Mouse (Mus musculus): Measurements from ENCODE around the gene Tm7sf2. TPM values are rescaled to one million over a fixed set of nuclear protein-coding genes. Genes with fewer than 3 reads are reported as not detected.

Gene Tm7sf2
- polyA plus RNA-seq, 1 experiment from 2014 or later, result 18.8 TPM

DNA sequence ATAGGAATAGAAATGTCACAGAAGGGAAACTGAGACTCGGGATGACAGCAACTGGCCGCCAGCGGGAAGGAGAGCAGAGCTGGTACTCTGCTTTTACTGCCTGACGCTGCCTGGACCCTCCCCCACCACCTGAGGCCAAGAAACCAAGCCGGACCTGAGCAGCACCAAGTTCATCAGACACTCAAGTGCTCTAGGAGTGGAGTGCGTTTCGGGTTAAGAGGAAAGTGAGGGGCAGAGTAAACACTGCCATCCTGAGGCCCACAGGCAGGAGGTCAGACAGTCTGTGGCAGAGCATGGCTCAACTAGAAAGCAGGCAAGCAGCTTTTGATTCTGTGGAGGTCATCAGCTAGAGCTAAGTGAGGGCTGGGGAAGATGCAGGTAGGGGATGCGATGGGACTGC, 45.1 kb downstream of the Tm7sf2 start:
- DNase-seq (ENCODE audit: low spot score), result no peak
- H3K27ac ChIP-seq, result no peak overlapping the region
- no peaks in the 10 kb centered on the region for H3K36me3 ChIP-seq
- H3K27me3 ChIP-seq (ENCODE audit: insufficient read depth, poor library complexity, severe bottlenecking), result peaks cover 7% of the 10 kb centered on the region; the same call in 1 of the 2 replicates
- H3K4me1 ChIP-seq, result peaks cover 5% of the 10 kb centered on the region
- 48% methylated on average over 8 of the region's 8 CpGs for WGBS
- no peaks in the 10 kb centered on the region for H3K9me3 ChIP-seq
- no peak overlapping the region for H3K4me3 ChIP-seq

DNA sequence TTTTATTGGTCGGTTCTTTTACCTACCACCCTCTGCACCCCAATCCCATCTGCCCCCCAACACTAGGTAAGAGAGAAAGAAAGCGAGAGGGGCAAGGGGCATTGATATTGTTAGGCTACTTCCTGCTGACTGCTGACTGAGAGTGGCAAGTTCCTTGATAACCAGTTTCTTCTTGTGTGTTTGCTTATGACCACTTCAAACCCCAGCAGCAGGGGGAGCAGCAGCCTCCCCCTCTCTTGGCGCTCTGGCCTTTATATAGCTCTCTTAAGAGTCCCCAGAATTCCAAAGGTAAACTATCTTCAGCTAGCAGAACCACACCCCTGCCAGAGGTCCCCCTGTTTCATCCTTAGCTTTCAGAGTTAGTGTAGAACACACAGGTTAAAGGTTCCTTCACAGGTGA, 47.9 kb downstream of the Tm7sf2 start:
- Histone ChIP-seq H3K27me3 (ENCODE audit: insufficient read depth, poor library complexity, severe bottlenecking) (peaks cover 27% of the 10 kb centered on the region), H3K4me3 (no peak overlapping the region), H3K27ac (no peak overlapping the region), H3K36me3 (no peaks in the 10 kb centered on the region), H3K4me1 (peaks cover 19% of the 10 kb centered on the region), H3K9me3 (no peaks in the 10 kb centered on the region)
- WGBS, result 42% methylated on average over 3 of the region's 3 CpGs
- DNase-seq (ENCODE audit: low spot score), result no peak

DNA sequence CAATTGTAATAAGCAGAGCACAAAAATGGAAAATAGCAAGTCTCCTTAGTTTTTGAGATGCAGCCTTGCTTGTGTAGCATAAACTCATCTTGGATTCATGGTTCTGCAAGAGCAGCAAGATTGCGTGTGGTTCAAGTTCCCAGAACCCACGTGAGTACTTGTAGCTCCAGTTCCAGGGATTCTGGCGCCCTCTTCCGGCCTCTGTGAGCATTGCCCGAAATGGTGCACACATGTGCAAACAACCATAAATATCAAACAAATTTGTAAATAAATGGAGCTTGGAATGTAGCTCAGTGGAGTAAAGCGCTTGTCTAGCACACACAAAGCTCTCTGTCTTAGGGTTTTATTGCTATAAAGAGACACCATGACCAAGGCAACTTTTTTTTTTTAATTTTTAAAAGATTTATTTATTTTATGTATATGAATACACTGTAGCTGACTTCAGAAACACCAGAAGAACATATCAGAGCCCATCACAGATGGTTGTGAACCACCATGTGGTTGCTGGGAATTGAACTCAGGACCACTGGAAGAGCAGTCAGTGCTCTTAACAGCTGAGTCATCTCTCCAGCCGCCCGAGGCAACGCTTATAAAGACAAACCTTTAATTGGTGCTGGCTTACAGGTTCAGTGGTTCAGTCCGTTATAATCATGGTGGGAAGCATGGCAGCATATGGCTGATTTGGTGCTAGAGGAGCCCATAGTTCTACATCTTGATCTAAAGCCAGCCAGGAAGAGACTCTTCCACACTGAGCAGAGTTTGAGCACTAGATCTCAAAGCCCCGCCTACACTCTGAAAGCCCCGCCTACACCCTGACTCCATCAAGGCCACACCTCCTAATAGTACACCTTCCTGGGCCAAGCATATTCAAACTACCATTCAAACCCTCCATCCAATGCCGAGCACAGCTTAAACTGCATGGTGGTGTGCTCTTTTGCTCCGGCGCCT, 49.8 kb downstream of the Tm7sf2 start:
- H3K27me3 ChIP-seq (ENCODE audit: insufficient read depth, poor library complexity, severe bottlenecking), result peaks cover 31% of the 10 kb centered on the region
- no peaks in the 10 kb centered on the region for H3K9me3 ChIP-seq
- no peak overlapping the region for H3K27ac ChIP-seq
- H3K4me3 ChIP-seq, result no peak overlapping the region
- H3K36me3 ChIP-seq, result no peaks in the 10 kb centered on the region
- 30% methylated on average over 15 of the region's 15 CpGs for whole genome bisulfite sequencing
- H3K4me1 ChIP-seq, result peaks cover 27% of the 10 kb centered on the region
- DNase-seq (ENCODE audit: low spot score), result peak; percentile 92

DNA sequence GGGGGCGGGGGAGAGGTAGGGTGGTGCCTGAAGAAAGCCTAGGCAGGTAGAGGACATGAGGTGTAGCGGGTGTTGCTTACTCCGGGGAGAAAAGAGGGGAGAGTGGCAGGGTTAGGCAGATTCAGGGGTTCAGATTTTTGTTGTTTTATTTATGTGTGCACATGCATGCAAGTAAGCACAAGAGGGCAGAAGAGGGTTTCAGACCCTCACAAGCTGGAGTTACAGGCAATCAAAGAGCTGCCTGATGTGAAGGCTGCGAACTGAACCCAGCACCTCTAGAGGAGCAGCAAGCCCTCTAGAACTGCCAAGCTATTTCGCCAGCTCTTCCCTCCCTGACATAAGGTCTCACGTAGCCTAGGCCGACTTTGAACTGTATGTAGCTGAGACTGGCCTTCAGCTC, 51.6 kb downstream of the Tm7sf2 start:
- Histone ChIP-seq H3K27ac (no peak overlapping the region), H3K36me3 (no peaks in the 10 kb centered on the region), H3K4me3 (peak overlapping the region; percentile 71; the same call in 1 of the 2 replicates), H3K9me3 (no peaks in the 10 kb centered on the region), H3K4me1 (peaks cover 27% of the 10 kb centered on the region), H3K27me3 (ENCODE audit: insufficient read depth, poor library complexity, severe bottlenecking) (peaks cover 40% of the 10 kb centered on the region)
- WGBS, result 37% methylated on average over 7 of the region's 7 CpGs
- DNase-seq (ENCODE audit: low spot score), result no peak

DNA sequence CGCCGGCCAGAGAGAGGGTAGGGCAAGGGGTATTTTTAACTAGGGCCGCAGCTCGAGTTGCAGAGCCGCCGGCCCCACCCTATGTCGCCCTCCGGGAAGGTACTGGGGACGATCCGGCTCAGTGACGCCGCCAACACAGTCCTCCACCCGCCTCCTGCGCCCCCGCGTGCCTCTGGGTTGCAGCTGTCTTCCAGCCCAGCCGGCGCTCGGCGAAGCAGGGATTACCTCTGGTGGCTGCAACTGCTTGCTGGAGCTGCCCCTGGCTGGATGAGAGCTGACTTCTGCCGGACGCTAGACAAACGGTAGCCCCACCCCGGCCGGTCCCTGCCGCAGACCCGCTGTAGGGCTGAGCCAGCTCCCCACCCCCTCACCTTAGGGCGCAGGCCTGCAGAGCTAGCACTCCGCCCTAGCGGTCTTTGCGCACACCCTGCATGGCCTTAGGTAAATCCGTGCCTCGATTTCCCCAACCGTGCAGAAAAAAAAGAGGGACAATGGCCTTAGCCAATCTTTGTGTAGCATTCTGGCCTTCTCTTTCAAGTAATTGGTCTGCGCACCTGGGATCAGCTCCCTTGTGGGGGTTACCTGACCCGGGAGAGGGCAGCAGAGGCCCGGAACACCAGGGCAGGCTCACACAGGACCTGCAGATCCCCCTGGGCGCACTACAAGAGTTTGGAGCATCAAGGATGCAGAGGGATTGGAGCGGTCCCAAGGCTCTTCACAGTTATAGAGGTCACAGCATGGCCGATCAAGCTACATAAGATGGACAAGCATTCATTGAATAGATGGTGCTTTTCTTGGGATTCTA, 52.5 kb downstream of the Tm7sf2 start, which contains the start of gene Capn1:
Gene Capn1 (minus strand): TSS at position 387 of the 805 bp plus-strand sequence.
- H3K4me3 ChIP-seq, result peak within 1 kb of the TSS; percentile 71
- H3K4me1 ChIP-seq, result peaks cover 34% of the 10 kb centered on the region
- DNase-seq (ENCODE audit: low spot score), result peak; percentile 90
- H3K36me3 ChIP-seq, result no peaks in the 10 kb centered on the region
- H3K27ac ChIP-seq, result peak within 1 kb of the TSS; percentile 82
- H3K27me3 ChIP-seq (ENCODE audit: insufficient read depth, poor library complexity, severe bottlenecking), result peaks cover 40% of the 10 kb centered on the region
- no peaks in the 10 kb centered on the region for H3K9me3 ChIP-seq
- 3% methylated on average over 40 of the region's 40 CpGs for WGBS

DNA sequence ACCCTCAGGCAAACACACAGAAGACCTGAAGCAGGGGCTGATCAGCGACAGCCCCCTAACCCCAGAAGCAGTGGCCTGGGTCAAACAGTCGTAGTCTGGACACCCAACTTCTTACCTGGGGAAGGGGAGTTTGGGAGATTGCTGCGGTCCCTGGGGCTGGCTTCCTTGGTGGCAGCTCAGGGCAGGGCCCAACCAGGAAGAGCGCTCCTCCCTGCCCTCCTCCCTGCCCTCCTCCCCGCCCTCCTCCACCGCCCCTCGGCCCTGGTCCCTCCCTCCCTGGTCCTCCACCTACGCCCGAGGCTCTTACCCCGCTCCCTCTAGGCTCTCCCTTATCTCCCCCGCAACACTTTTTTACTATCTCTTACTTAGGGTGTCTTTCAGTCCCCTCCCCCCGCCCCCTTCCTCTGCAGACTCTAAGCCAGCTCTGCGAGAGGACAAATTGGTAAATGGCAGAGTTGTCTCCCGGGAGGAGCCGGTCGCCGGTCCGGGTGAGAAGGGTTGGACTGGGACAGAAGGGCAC, 53.1 kb downstream of the Tm7sf2 start:
- H3K27me3 ChIP-seq (ENCODE audit: insufficient read depth, poor library complexity, severe bottlenecking), result peaks cover 40% of the 10 kb centered on the region
- DNase-seq (ENCODE audit: low spot score), result peak; percentile 92
- H3K4me1 ChIP-seq, result peaks cover 37% of the 10 kb centered on the region
- peak overlapping the region; percentile 82 for H3K27ac ChIP-seq
- WGBS, result 1% methylated on average over 16 of the region's 18 CpGs
- H3K9me3 ChIP-seq, result no peaks in the 10 kb centered on the region
- no peaks in the 10 kb centered on the region for H3K36me3 ChIP-seq
- peak overlapping the region; percentile 71 for H3K4me3 ChIP-seq

DNA sequence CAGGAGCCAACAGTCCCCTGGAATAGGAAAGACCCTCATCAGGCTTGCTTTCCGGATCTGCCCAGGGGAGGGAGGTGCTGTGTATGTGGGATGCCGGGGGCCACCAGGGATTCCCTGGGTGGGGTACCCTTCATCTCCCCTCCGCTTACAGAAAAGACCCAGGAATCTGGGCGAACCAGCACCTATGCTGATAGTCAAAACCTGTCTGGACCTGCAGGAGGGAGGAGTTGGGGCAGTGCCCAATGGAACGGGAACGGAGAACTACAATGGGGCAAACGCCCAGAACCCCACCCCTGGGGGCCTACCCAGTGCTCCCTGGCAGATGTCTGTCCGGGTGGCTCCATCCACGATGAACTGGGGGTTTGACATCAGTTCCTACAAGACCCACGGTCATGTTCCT, 54.5 kb downstream of the Tm7sf2 start:
- DNase-seq (ENCODE audit: low spot score), result no peak
- Histone ChIP-seq H3K9me3 (no peaks in the 10 kb centered on the region), H3K4me1 (peaks cover 37% of the 10 kb centered on the region), H3K36me3 (no peaks in the 10 kb centered on the region), H3K27ac (no peak overlapping the region), H3K4me3 (no peak overlapping the region), H3K27me3 (ENCODE audit: insufficient read depth, poor library complexity, severe bottlenecking) (peaks cover 40% of the 10 kb centered on the region)
- 90% methylated on average over 10 of the region's 10 CpGs for WGBS

Small RNA genes lying within 50 kb of the gene (microRNA-seq; reads per million reads assigned to microRNA genes)
- 1.5 reads per million for gene Mir6988

Other genes with a start within 250 kb of the Tm7sf2 start
- 40.6 and 46.3 TPM in 2 replicates for gene Frmd8, start 193.1 kb downstream of the Tm7sf2 start, polyA plus RNA-seq (2016; fragmentation: Nextera tagmentation; extraction: Ambion mirVana)
- gene Slc25a45, start 190.6 kb downstream of the Tm7sf2 start, polyA plus RNA-seq (2016; fragmentation: Nextera tagmentation; extraction: Ambion mirVana), result 2.1 and 2.5 TPM in 2 replicates
- 2.4 and 2.9 TPM in 2 replicates for gene Tigd3, start 174.2 kb downstream of the Tm7sf2 start, polyA plus RNA-seq (2016; fragmentation: Nextera tagmentation; extraction: Ambion mirVana)
- 134 and 150 TPM in 2 replicates for gene Dpf2, start 155.4 kb downstream of the Tm7sf2 start, polyA plus RNA-seq (2016; fragmentation: Nextera tagmentation; extraction: Ambion mirVana)
- 5.9 and 7.4 TPM in 2 replicates for gene Cdc42ep2, start 143.6 kb downstream of the Tm7sf2 start, polyA plus RNA-seq (2016; fragmentation: Nextera tagmentation; extraction: Ambion mirVana)
- gene Pola2, start 104.2 kb downstream of the Tm7sf2 start, polyA plus RNA-seq (2016; fragmentation: Nextera tagmentation; extraction: Ambion mirVana), result 70.0 and 80.7 TPM in 2 replicates
- gene Slc22a20, start 82.2 kb downstream of the Tm7sf2 start, polyA plus RNA-seq (2016; fragmentation: Nextera tagmentation; extraction: Ambion mirVana), result not detected in 2 replicates
- gene Capn1, start 52.5 kb downstream of the Tm7sf2 start, polyA plus RNA-seq (2016; fragmentation: Nextera tagmentation; extraction: Ambion mirVana), result 7.3 and 7.4 TPM in 2 replicates
- 25.4 and 31.0 TPM in 2 replicates for gene Syvn1, start 21.8 kb downstream of the Tm7sf2 start, polyA plus RNA-seq (2016; fragmentation: Nextera tagmentation; extraction: Ambion mirVana)
- gene Mrpl49, start 10.6 kb downstream of the Tm7sf2 start, polyA plus RNA-seq (2016; fragmentation: Nextera tagmentation; extraction: Ambion mirVana), result 71.4 and 85.0 TPM in 2 replicates
- gene Fau, start 10.5 kb downstream of the Tm7sf2 start, polyA plus RNA-seq (2016; fragmentation: Nextera tagmentation; extraction: Ambion mirVana), result 570 and 662 TPM in 2 replicates
- gene Znhit2, start 7.2 kb downstream of the Tm7sf2 start, polyA plus RNA-seq (2016; fragmentation: Nextera tagmentation; extraction: Ambion mirVana), result 26.9 and 33.4 TPM in 2 replicates
- gene Vps51, start 8.9 kb upstream of the Tm7sf2 start, polyA plus RNA-seq (2016; fragmentation: Nextera tagmentation; extraction: Ambion mirVana), result 57.3 and 60.5 TPM in 2 replicates
- not detected in 2 replicates for gene Tmem262, start 11.7 kb upstream of the Tm7sf2 start, polyA plus RNA-seq (2016; fragmentation: Nextera tagmentation; extraction: Ambion mirVana)
- gene Gm28374, start 13.9 kb upstream of the Tm7sf2 start, polyA plus RNA-seq (2016; fragmentation: Nextera tagmentation; extraction: Ambion mirVana), result 1.1 and 1.5 TPM in 2 replicates
- gene Zfpl1, start 16.6 kb upstream of the Tm7sf2 start, polyA plus RNA-seq (2016; fragmentation: Nextera tagmentation; extraction: Ambion mirVana), result 63.4 and 71.3 TPM in 2 replicates
- gene Cdca5, start 16.6 kb upstream of the Tm7sf2 start, polyA plus RNA-seq (2016; fragmentation: Nextera tagmentation; extraction: Ambion mirVana), result 38.9 and 43.5 TPM in 2 replicates
- 0.26 and 0.39 TPM in 2 replicates for gene AC131692.1, start 26.0 kb upstream of the Tm7sf2 start, polyA plus RNA-seq (2016; fragmentation: Nextera tagmentation; extraction: Ambion mirVana)
- gene Naaladl1, start 37.4 kb upstream of the Tm7sf2 start, polyA plus RNA-seq (2016; fragmentation: Nextera tagmentation; extraction: Ambion mirVana), result 0.52 and 0.59 TPM in 2 replicates
- gene Sac3d1, start 50.3 kb upstream of the Tm7sf2 start, polyA plus RNA-seq (2016; fragmentation: Nextera tagmentation; extraction: Ambion mirVana), result 42.3 and 57.9 TPM in 2 replicates
- gene Snx15, start 59.9 kb upstream of the Tm7sf2 start, polyA plus RNA-seq (2016; fragmentation: Nextera tagmentation; extraction: Ambion mirVana), result 22.4 and 25.8 TPM in 2 replicates
- gene Batf2, start 72.6 kb upstream of the Tm7sf2 start, polyA plus RNA-seq (2016; fragmentation: Nextera tagmentation; extraction: Ambion mirVana), result not detected in 2 replicates
- gene Arl2, start 73.2 kb upstream of the Tm7sf2 start, polyA plus RNA-seq (2016; fragmentation: Nextera tagmentation; extraction: Ambion mirVana), result 91.2 and 105 TPM in 2 replicates
- not detected in 2 replicates for gene Majin, start 116.0 kb upstream of the Tm7sf2 start, polyA plus RNA-seq (2016; fragmentation: Nextera tagmentation; extraction: Ambion mirVana)
- 0.24 TPM in 1 of 2 replicates, not detected in the other for gene Gpha2, start 158.0 kb upstream of the Tm7sf2 start, polyA plus RNA-seq (2016; fragmentation: Nextera tagmentation; extraction: Ambion mirVana)
- 21.2 and 25.7 TPM in 2 replicates for gene Ppp2r5b, start 167.5 kb upstream of the Tm7sf2 start, polyA plus RNA-seq (2016; fragmentation: Nextera tagmentation; extraction: Ambion mirVana)
- 10.8 and 11.6 TPM in 2 replicates for gene Atg2a, start 173.3 kb upstream of the Tm7sf2 start, polyA plus RNA-seq (2016; fragmentation: Nextera tagmentation; extraction: Ambion mirVana)
- 89.6 and 101 TPM in 2 replicates for gene Ehd1, start 208.4 kb upstream of the Tm7sf2 start, polyA plus RNA-seq (2016; fragmentation: Nextera tagmentation; extraction: Ambion mirVana)
- gene Cdc42bpg, start 238.1 kb upstream of the Tm7sf2 start, polyA plus RNA-seq (2016; fragmentation: Nextera tagmentation; extraction: Ambion mirVana), result 0.33 and 0.38 TPM in 2 replicates

Data from heart, embryonic 10.5 days (tissue).